Mouse (Mus musculus): Measurements from ENCODE around the gene Wdr73. TPM values are rescaled to one million over a fixed set of nuclear protein-coding genes. Genes with fewer than 3 reads are reported as not detected.
A peak's percentile ranks its signal among the peaks of the same experiment; 100 is the strongest.

Gene Wdr73
- total RNA-seq, 2 experiments from 2014 or later, result 16.1 to 17.2 TPM

DNA sequence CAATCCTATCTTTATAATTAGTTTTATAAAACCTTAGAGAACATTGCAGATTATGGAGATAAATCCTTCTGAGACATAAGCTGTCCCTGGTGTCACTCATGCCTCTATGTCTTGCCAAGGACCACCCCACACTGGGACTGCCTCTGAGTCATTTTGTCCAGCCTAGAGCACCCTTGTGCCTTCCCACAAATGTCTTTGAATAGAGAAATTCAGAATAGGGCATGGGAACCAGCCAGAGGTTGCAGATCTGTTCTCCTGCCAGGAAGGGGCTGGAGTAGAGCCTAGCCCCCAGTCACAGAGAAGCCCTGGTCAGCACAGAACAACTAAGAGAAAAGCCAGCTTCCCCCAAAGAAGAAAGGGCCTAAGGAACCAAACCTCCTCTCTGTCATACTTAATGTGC, 45.8 kb downstream of the Wdr73 start:
- DNase-seq, result no peak

DNA sequence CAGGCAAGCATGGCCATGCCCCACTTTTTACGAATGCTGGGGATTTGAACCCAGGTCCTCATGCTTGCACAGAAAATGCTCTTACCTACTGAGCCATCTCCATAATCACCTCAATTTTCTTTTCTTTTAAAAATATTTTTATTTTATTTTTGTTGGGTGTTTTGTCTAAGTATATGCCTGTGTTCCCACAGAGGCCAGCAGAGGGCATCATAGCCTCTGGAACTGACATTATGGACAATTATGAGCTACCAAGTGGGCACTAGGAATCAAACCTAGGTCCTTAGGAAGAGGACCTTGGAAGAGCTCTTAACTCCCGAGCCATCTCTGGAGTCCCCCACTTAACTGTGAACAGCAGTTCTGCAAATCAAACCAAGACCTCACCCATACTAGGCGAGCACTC, 47.9 kb downstream of the Wdr73 start:
- DNase-seq, result no peak

DNA sequence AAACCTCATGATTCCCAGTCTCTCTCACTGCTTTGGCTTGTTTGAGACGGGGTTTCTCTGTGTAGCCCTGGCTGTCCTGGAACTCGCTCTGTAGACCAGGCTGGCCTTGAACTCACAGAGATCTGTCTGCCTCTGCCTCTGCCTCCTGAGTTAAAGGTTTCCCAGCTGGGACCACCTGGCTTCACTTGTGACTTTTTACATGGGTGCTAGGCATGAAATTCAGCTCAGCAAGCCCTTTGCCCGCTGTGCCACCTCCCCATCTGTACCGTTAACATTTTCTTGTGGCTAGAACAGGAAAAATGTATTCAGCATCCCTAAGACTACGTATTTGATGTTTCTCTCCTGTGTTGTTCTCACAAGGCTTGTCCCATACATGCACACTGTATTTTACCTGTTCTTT, 50.5 kb downstream of the Wdr73 start:
- DNase-seq, result no peak

DNA sequence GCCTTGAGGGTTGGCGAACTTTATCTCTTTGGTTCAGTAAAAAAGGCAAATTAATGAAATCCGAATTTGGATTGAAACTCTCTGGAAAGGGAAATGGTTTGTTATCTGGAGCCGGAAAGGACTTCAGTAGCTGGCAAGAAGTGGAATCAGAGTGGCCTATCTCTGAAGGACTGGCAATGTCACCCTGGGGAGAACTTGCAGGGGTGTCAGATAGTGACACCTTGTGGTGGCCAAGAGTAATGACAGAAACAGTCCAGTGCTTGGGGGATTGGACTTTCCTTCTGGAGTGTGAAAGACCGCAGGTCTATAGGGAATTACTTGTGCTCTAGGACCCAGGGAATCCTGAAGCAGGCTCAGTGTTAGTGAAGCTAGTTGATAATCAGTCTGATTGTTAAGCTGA, 51.4 kb downstream of the Wdr73 start:
- DNase-seq, result peak; percentile 53 to 59

DNA sequence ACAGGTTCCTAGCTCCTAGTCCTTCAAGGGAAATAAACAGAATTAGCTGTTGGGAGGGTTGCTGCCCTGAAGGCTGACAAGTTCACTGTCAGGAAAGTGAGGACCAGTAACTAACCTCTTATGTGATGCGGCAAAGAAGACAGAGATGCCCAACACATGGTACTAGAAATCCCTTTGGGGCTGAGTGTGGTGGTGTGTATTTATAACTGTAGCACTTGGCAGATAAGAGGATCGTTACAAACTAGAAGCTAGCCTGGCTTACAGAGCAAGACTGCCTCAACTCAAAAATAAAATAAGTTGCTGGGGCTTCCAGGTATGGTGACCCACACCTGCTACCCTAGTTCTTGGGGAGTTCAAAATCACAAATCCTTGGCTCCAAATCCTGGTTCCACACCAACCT, 51.8 kb downstream of the Wdr73 start:
- DNase-seq, result no peak

DNA sequence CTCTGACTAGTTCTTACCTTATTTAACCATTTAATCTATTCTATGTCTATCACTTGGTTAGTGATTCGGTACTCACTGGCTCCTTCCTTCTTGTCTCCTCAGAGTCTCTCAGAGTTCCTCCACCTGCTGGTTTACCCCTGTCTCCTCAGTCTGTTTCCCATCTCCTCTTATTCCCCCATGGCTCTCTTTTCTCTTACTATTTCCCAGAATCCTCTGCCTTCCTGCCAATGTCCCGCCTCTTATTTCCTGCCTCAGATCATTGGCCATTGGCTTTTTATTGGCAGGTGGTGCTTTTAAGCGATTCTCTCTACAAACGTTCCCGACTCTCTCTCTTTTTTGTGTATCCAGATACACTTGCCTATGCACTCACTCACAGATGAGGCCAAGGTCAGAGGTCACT, 54.4 kb downstream of the Wdr73 start:
- DNase-seq, result no peak

DNA sequence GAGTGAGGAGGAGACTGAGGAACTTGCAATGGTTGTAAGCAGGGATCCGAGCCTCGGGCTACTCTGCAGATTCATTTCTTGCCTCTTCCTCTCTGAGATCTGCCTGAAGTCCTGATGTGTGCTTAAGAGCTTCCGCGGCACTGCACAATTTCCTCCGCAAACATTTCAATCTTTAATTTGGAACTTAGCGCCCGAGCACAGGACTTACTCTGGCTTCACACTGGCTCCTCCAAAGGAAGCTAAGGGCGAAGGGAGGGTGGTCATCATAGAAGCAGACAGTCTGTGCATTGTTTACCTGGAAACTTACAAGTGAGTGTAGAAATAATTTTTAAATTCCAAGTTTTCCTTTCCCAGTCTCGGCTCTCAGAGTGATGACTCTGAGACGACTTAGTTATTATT, 54.8 kb downstream of the Wdr73 start:
- DNase-seq, result no peak

DNA sequence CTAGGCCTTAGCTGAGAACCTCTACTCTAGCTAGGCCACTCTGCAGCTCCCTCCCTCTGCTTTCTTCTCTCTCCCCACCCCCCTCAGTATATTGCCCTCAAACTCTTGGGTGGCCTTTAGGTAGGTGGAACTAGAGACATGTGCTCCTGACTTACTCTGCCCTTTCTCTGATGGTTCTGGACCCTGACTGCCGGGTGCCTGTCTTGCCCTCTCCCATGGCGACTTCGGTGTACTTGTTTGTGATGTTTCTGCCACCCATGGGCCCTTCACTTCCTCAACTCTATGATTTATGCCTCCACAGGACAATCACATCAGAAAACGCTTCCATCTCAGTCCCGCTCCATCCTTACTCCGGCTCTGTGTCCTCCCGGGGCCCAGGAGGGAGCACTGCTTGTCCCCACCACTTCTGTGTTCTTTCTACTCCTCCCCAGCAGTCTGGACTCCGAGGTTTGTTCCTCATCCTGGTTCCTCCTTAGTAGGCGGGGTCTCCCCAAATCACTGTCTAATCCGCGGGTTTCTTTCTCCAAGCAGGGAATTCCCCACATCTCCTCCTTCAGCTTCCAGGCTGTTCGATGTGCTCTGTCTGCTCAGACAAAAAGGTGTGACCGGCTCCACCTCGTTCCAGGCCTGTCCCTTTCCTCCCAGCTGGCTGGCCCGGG, 55.3 kb downstream of the Wdr73 start:
- DNase-seq, result no peak

DNA sequence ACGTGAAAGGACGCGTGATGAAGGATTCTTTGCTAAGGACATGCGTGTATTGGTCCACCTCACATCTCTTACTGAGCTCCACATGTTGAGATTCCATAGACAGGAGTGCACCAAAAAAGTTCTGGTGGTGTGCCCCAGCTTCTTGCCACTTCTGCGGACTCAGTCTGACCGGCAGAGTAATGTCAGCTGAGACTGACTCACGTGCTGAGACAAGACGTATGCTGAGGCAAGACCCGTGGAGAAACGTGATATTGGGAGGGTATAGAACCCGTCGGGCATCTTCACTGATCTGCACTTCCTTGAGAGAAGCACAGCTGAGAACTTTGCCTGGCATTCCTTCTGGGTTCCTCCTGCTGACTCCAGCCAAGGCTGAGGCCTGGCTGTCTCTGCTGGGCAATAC, 56.4 kb downstream of the Wdr73 start:
- no peak for DNase-seq

DNA sequence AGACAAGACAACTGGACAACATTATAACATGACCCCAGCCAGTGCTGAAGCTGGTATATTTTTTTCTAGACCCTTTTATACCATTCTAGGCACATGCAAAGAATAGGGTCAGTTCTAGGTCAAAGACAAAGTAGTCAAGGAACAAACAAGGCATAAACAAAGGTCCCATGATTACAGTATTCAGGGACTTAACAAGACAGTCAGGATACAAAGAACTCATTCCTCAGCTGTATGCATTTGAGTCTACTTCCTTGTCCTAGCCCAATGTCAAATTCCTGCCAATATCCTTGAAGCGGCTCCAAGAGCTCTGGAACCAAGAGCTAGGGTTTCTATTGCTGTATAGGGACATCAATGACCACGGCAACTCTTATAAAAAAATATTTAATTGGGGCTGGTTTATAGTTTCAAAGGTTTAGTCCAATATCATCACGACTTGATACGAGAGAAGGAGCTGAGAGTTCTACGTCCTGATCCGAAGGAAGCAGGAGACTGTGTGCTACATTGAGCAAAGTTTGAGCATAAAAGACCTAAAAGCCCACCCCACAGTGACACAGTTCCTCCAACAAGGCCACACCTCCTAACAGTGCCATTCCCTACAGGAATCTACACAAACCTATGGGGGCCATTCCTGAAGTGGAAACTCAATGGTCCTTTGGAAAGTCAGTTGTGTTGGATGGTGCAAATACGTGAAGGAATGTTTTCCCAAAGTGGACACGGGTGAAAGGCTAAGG, 57.0 kb downstream of the Wdr73 start:
- DNase-seq, result no peak

DNA sequence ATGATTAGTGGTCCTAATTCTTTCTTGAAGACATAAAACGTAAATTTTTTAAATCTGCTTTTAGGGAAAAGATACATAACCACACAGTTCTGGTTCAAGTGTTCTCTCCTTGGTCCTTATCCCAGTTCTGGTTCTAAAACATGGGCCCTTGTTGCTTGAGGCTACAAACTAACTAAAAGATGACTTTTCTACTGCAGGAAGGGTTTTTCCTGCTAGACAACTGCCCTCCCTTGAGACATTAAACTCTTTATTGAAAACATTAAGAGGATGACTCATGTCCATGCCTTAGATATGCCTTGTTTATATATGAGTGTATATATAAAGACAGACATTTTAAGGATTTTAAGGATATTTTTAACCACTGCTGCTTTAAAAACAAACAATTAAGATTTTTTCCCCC, 57.9 kb downstream of the Wdr73 start:
- no peak for DNase-seq

DNA sequence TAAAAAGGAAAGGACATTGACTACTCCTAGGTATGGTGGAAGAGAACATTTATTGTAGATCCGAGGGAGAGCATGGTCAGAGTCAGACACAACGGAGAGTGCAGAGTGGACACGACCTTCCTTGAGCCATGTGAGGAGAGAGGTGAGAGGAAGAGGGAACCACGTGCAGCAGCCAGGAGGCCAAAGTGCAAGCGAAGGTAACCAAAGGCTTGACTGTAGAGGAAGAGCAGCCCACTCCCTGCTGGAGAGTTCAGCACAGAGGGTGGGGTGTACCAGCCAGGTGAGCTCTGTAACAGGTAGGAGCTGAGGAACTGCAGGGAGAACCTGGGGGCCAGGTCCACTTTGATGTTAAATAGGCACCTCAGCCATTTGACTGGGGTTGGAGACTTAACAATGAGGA, 58.9 kb downstream of the Wdr73 start:
- no peak for DNase-seq

DNA sequence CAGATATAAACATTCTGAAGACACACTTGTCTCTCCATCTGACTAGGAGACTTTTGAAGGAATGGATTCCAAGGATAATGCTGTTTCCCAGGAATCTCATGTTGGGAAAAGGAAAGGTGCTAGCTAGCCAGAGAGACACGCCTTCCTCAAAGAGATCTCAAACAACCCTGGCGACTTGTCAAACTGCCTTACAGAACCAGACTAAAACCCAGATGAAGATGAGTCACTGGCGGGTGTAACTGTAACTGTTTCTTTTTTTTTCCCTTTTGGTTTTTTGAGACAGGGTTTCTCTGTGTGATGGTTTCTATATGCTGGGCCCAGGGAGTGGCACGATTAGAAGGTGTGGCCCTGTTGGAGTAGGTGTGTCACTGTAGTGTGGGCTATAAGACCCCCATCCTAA, 60.1 kb downstream of the Wdr73 start:
- DNase-seq, result peak in 1 of 2 experiments; percentile 46

Other genes starting within 250 kb of the Wdr73 start
- 10 to 100 TPM; 25.0 to 31.2 TPM for gene Crtc3, start 212.4 kb downstream of the Wdr73 start, total RNA-seq (2021)
- 100 to 1,000 TPM in 1 of 2 experiments, 10 to 100 TPM in 1; 95.5 to 114 TPM for gene Iqgap1, start 75.3 kb downstream of the Wdr73 start, total RNA-seq (2021)
- 1 to 10 TPM; 4.7 to 6.2 TPM for gene Zscan2, start 40.3 kb downstream of the Wdr73 start, total RNA-seq (2021)
- gene Nmb, start 3.8 kb upstream of the Wdr73 start, total RNA-seq (2021), result 1 to 10 TPM; 2.6 to 3.3 TPM
- gene Sec11a, start 46.5 kb upstream of the Wdr73 start, total RNA-seq (2021), result 100 to 1,000 TPM; 100 to 116 TPM
- gene Zfp592, start 92.4 kb upstream of the Wdr73 start, total RNA-seq (2021), result 10 to 100 TPM; 21.9 to 34.3 TPM
- under 1 TPM; 0.23 to 0.26 TPM for gene Alpk3, start 156.3 kb upstream of the Wdr73 start, total RNA-seq (2021)
- gene Slc28a1, start 213.5 kb upstream of the Wdr73 start, total RNA-seq (2021), result under 1 TPM; 0.13 to 0.17 TPM

Measured in adrenal gland, postnatal 36 days (tissue).